Mouse (Mus musculus): ENCODE data around the gene Tjp1. TPM values are rescaled to one million over a fixed set of nuclear protein-coding genes. Genes with fewer than 3 reads are reported as not detected.

The Tjp1 gene
- total and polyA plus RNA-seq, 2 experiments from 2014 or later: 15.8 to 64.4 TPM

- no peak for ATAC-seq
- no peaks in the 10 kb centered on the region for H3K9me3 ChIP-seq (ENCODE audit: low read length)
- no peak overlapping the region for H3K4me2 ChIP-seq (ENCODE audit: low read depth)
- no peak overlapping the region for H3K9ac ChIP-seq
- no peaks in the 10 kb centered on the region for H3K27me3 ChIP-seq (ENCODE audit: insufficient read depth, low read length)
- 90% methylated on average over 6 of the region's 6 CpGs for WGBS
- TF ChIP-seq CTCF (IDR thresholded peaks at IDR 0.05; ENCODE audit: low read depth): no peak
- H3K4me1 ChIP-seq (ENCODE audit: insufficient read depth): no peaks in the 10 kb centered on the region
- no peak overlapping the region for H3K27ac ChIP-seq (ENCODE audit: low read depth, low read length)
- DNase-seq: no peak
- H3K4me3 ChIP-seq (ENCODE audit: low read depth, low read length): no peak overlapping the region
- H3K36me3 ChIP-seq (ENCODE audit: insufficient read depth): peaks cover 33% of the 10 kb centered on the region
Observed at GRCm38 (mm10) chr7:65296675-65297589, 230.6 kb downstream of the Tjp1 start.

DNA sequence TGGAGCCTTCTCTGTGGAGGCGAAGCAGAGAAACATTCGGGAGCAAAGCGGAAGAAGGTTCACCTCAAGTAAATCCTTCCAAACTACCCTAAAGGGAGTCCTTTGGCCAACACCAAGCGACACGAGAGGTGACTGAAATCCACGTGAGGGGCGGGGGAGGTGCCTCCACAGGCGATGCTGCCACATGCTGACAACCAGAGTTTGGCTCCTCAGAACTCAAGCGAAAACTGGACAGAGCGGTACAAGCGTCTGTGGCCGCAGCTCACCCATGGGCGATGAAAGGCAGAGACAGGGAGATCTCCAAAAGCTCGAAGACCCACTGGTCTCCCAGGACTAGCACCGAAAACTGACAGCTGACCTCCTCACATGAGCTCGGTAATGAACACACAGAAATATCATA lies 244.7 kb downstream of the Tjp1 start:
- Histone ChIP-seq H3K4me2 (ENCODE audit: low read depth) (no peak overlapping the region), H3K9ac (no peak overlapping the region), H3K27me3 (ENCODE audit: insufficient read depth, low read length) (no peaks in the 10 kb centered on the region), H3K27ac (ENCODE audit: low read depth, low read length) (no peak overlapping the region), H3K4me3 (ENCODE audit: low read depth, low read length) (no peak overlapping the region), H3K9me3 (ENCODE audit: low read length) (no peaks in the 10 kb centered on the region), H3K4me1 (ENCODE audit: insufficient read depth) (no peaks in the 10 kb centered on the region), H3K36me3 (ENCODE audit: insufficient read depth) (no peaks in the 10 kb centered on the region)
- DNase-seq (no peak), ATAC-seq (no peak)
- WGBS: 74% methylated on average over 16 of the region's 16 CpGs
- no peak for TF ChIP-seq CTCF (IDR thresholded peaks at IDR 0.05; ENCODE audit: low read depth)

GRCm38 (mm10) chr7:65281960-65282359 lies 245.6 kb downstream of the Tjp1 start:
- Histone ChIP-seq H3K27ac (ENCODE audit: low read depth, low read length) (no peak overlapping the region), H3K36me3 (ENCODE audit: insufficient read depth) (no peaks in the 10 kb centered on the region), H3K27me3 (ENCODE audit: insufficient read depth, low read length) (no peaks in the 10 kb centered on the region), H3K4me3 (ENCODE audit: low read depth, low read length) (no peak overlapping the region), H3K4me1 (ENCODE audit: insufficient read depth) (no peaks in the 10 kb centered on the region), H3K9ac (no peak overlapping the region), H3K9me3 (ENCODE audit: low read length) (no peaks in the 10 kb centered on the region), H3K4me2 (ENCODE audit: low read depth) (no peak overlapping the region)
- ATAC-seq (no peak), DNase-seq (no peak)
- no peak for TF ChIP-seq CTCF (IDR thresholded peaks at IDR 0.05; ENCODE audit: low read depth)
- 35% methylated on average over 3 of the region's 3 CpGs for WGBS

- TF ChIP-seq CTCF (IDR thresholded peaks at IDR 0.05; ENCODE audit: low read depth): no peak
- Histone ChIP-seq H3K4me3 (ENCODE audit: low read depth, low read length) (no peak overlapping the region), H3K27me3 (ENCODE audit: insufficient read depth, low read length) (no peaks in the 10 kb centered on the region), H3K4me1 (ENCODE audit: insufficient read depth) (no peaks in the 10 kb centered on the region), H3K9ac (no peak overlapping the region), H3K4me2 (ENCODE audit: low read depth) (no peak overlapping the region), H3K27ac (ENCODE audit: low read depth, low read length) (no peak overlapping the region), H3K9me3 (ENCODE audit: low read length) (no peaks in the 10 kb centered on the region), H3K36me3 (ENCODE audit: insufficient read depth) (no peaks in the 10 kb centered on the region)
- ATAC-seq (peak; percentile 21; the same call in 1 of the 2 replicates), DNase-seq (no peak)
- WGBS: 59% methylated on average over 10 of the region's 10 CpGs
Observed at GRCm38 (mm10) chr7:65280944-65281912, 246.4 kb downstream of the Tjp1 start.

DNA sequence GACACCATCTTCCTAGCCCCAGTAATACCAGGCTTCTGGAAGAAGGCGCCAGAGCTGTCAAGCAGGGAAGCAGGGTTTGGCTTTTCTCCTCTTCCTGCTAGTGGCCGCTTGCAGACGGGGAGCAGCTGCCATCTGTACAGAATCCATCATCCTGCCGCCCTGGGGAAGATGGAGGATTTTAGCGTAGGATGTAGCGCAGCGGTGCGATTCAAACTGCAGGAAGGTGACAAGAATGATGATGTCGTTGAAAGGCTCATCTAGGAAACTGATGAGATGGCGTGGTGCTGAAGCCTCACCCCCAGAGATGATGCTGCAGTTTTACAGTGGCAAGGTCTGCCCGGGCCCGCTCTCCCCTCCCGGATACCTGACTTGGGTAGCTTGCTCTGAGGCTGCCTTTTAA lies 248.3 kb downstream of the Tjp1 start:
- Histone ChIP-seq H3K9me3 (ENCODE audit: low read length) (no peaks in the 10 kb centered on the region), H3K4me1 (ENCODE audit: insufficient read depth) (no peaks in the 10 kb centered on the region), H3K36me3 (ENCODE audit: insufficient read depth) (no peaks in the 10 kb centered on the region), H3K27me3 (ENCODE audit: insufficient read depth, low read length) (no peaks in the 10 kb centered on the region), H3K4me2 (ENCODE audit: low read depth) (no peak overlapping the region), H3K4me3 (ENCODE audit: low read depth, low read length) (no peak overlapping the region), H3K27ac (ENCODE audit: low read depth, low read length) (no peak overlapping the region), H3K9ac (no peak overlapping the region)
- DNase-seq: peak; percentile 20
- no peak for TF ChIP-seq CTCF (IDR thresholded peaks at IDR 0.05; ENCODE audit: low read depth)
- peak; percentile 12; the same call in 1 of the 2 replicates for ATAC-seq
- WGBS: 84% methylated on average over 13 of the region's 13 CpGs

- Histone ChIP-seq H3K4me2 (ENCODE audit: low read depth) (no peak overlapping the region), H3K9ac (no peak overlapping the region), H3K4me1 (ENCODE audit: insufficient read depth) (no peaks in the 10 kb centered on the region), H3K27me3 (ENCODE audit: insufficient read depth, low read length) (no peaks in the 10 kb centered on the region), H3K9me3 (ENCODE audit: low read length) (no peaks in the 10 kb centered on the region), H3K4me3 (ENCODE audit: low read depth, low read length) (no peak overlapping the region), H3K36me3 (ENCODE audit: insufficient read depth) (no peaks in the 10 kb centered on the region), H3K27ac (ENCODE audit: low read depth, low read length) (no peak overlapping the region)
- DNase-seq: no peak
- ATAC-seq: no peak
- WGBS: 93% methylated on average over 4 of the region's 4 CpGs
- TF ChIP-seq CTCF (IDR thresholded peaks at IDR 0.05; ENCODE audit: low read depth): no peak
Observed at GRCm38 (mm10) chr7:65275761-65276160, 251.8 kb downstream of the Tjp1 start.

Data from forebrain, postnatal 0 days (tissue).